Mouse (Mus musculus): ENCODE results near the gene Rce1. TPM values are rescaled to one million over a fixed set of nuclear protein-coding genes. Genes with fewer than 3 reads are reported as not detected.
A peak's percentile ranks its signal among the peaks of the same experiment; 100 is the strongest.

Gene Rce1
- 37.0 and 37.4 TPM in 2 replicates for polyA plus RNA-seq (2015; fragmentation: Nextera tagmentation; extraction: Ambion mirVana)

DNA sequence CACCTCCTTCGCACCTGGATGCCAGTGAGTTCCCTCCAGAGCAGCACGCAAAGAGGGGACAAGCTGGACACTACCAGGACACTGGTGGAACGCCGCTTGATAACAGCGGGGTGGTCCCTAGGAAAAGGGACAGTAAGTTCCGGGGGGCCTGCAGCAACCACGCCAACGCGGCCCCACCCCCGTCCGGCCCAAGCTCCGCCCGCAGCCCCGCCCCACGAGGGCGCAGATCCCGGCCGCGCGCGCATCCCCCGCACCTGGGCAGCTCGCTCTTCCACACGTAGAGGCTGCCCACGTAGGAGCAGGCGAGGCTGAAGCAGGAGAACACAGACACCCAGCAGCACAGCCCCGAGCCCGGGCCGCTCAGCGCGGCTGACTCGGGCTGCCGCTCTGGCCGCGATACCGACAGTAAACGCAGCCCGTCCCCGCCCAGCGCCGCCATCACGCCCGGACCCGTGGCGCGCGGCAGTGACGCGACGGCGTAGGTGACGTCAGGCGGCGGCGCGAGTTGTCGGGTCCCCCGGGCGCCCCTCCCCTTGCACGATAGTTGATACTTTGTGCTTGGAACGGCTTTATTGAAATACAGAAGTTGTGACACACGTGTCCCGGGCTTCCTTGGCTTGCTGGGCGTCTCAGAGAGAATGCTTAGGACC is at the start of gene Rce1:
Gene Rce1 (minus strand): TSS at position 463 of the 650 bp plus-strand sequence.
- Histone ChIP-seq H3K36me3 (ENCODE audit: control insufficient read depth, insufficient read depth) (peaks cover 28% of the 10 kb centered on the region), H3K4me1 (replicated peaks; ENCODE audit: control insufficient read depth, insufficient read depth, low read length) (no peaks in the 10 kb centered on the region), H3K4me2 (replicated peaks; ENCODE audit: low read depth) (peak within 1 kb of the TSS; percentile 97), H3K9ac (ENCODE audit: low read depth, low read length) (peak within 1 kb of the TSS; percentile 81), H3K27ac (ENCODE audit: low read depth, low read length) (peak within 1 kb of the TSS; percentile 82), H3K27me3 (replicated peaks; ENCODE audit: control insufficient read depth, insufficient read depth, low read length) (no peaks in the 10 kb centered on the region), H3K9me3 (ENCODE audit: control insufficient read depth) (no peaks in the 10 kb centered on the region), H3K4me3 (ENCODE audit: low read depth, low read length) (peak within 1 kb of the TSS; percentile 96)
- ATAC-seq = peak; percentile 91
- WGBS = under 1% methylated on average over 63 of the region's 64 CpGs
- TF ChIP-seq CTCF (IDR thresholded peaks at IDR 0.05; ENCODE audit: low read depth) = no peak

DNA sequence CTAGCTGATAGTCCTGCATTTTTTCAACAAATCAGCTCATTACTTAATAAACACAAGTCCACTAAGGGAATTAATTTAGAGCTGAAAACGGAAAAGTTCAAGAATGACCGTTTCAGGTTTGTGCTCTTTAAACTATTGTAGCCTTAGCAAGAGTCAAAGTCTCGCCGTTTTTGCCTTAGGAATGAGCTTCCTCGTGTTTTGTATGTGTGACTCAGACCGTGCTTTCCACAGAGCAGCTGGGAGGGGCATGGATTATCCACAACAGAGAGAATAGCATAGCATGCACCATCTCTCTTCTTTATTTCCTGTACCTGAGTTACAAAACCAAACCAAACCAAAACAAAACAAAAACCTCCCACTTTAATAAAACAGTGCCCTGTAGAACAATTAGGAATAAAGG is 47.0 kb upstream of the Rce1 start:
- Histone ChIP-seq H3K4me3 (ENCODE audit: low read depth, low read length) (no peak overlapping the region), H3K36me3 (ENCODE audit: control insufficient read depth, insufficient read depth) (no peaks in the 10 kb centered on the region), H3K9ac (ENCODE audit: low read depth, low read length) (no peak overlapping the region), H3K4me2 (replicated peaks; ENCODE audit: low read depth) (no peak overlapping the region), H3K27me3 (replicated peaks; ENCODE audit: control insufficient read depth, insufficient read depth, low read length) (no peaks in the 10 kb centered on the region), H3K27ac (ENCODE audit: low read depth, low read length) (no peak overlapping the region), H3K4me1 (replicated peaks; ENCODE audit: control insufficient read depth, insufficient read depth, low read length) (peaks cover 2% of the 10 kb centered on the region; the same call in 1 of the 2 replicates), H3K9me3 (ENCODE audit: control insufficient read depth) (no peaks in the 10 kb centered on the region)
- no peak for TF ChIP-seq CTCF (IDR thresholded peaks at IDR 0.05; ENCODE audit: low read depth)
- WGBS = 28% methylated on average over 6 of the region's 6 CpGs
- ATAC-seq = no peak

- WGBS = 20% methylated on average over 4 of the region's 4 CpGs
- peak; percentile 78 for ATAC-seq
- Histone ChIP-seq H3K9ac (ENCODE audit: low read depth, low read length) (no peak overlapping the region), H3K4me2 (replicated peaks; ENCODE audit: low read depth) (no peak overlapping the region), H3K4me3 (ENCODE audit: low read depth, low read length) (no peak overlapping the region), H3K9me3 (ENCODE audit: control insufficient read depth) (no peaks in the 10 kb centered on the region), H3K27me3 (replicated peaks; ENCODE audit: control insufficient read depth, insufficient read depth, low read length) (no peaks in the 10 kb centered on the region), H3K36me3 (ENCODE audit: control insufficient read depth, insufficient read depth) (no peaks in the 10 kb centered on the region), H3K27ac (ENCODE audit: low read depth, low read length) (no peak overlapping the region), H3K4me1 (replicated peaks; ENCODE audit: control insufficient read depth, insufficient read depth, low read length) (peaks cover 2% of the 10 kb centered on the region; the same call in 1 of the 2 replicates)
- no peak for TF ChIP-seq CTCF (IDR thresholded peaks at IDR 0.05; ENCODE audit: low read depth)
These were observed 45.3 kb upstream of the Rce1 start for GRCm38 (mm10) chr19:4670776-4671175.

GRCm38 (mm10) chr19:4666815-4667214 is 41.4 kb upstream of the Rce1 start:
- Histone ChIP-seq H3K36me3 (ENCODE audit: control insufficient read depth, insufficient read depth) (no peaks in the 10 kb centered on the region), H3K4me1 (replicated peaks; ENCODE audit: control insufficient read depth, insufficient read depth, low read length) (peaks cover 2% of the 10 kb centered on the region; the same call in 1 of the 2 replicates)

GRCm38 (mm10) chr19:4658156-4658555 is 32.7 kb upstream of the Rce1 start:
- ATAC-seq = no peak
- Histone ChIP-seq H3K36me3 (ENCODE audit: control insufficient read depth, insufficient read depth) (no peaks in the 10 kb centered on the region), H3K27me3 (replicated peaks; ENCODE audit: control insufficient read depth, insufficient read depth, low read length) (peaks cover 6% of the 10 kb centered on the region; the same call in 1 of the 2 replicates), H3K27ac (ENCODE audit: low read depth, low read length) (no peak overlapping the region), H3K4me3 (ENCODE audit: low read depth, low read length) (no peak overlapping the region), H3K4me1 (replicated peaks; ENCODE audit: control insufficient read depth, insufficient read depth, low read length) (no peaks in the 10 kb centered on the region), H3K9me3 (ENCODE audit: control insufficient read depth) (no peaks in the 10 kb centered on the region), H3K9ac (ENCODE audit: low read depth, low read length) (no peak overlapping the region), H3K4me2 (replicated peaks; ENCODE audit: low read depth) (no peak overlapping the region)
- no peak for TF ChIP-seq CTCF (IDR thresholded peaks at IDR 0.05; ENCODE audit: low read depth)
- 89% methylated on average over 5 of the region's 5 CpGs for WGBS

More at GRCm38 (mm10) chr19:4666815-4667214, 41.4 kb upstream of the Rce1 start:
- no peak overlapping the region for H3K9ac ChIP-seq (ENCODE audit: low read depth, low read length)
- no peak overlapping the region for H3K4me2 ChIP-seq (replicated peaks; ENCODE audit: low read depth)
- no peak overlapping the region for H3K27ac ChIP-seq (ENCODE audit: low read depth, low read length)
- TF ChIP-seq CTCF (IDR thresholded peaks at IDR 0.05; ENCODE audit: low read depth) = peak; percentile 51
- H3K4me3 ChIP-seq (ENCODE audit: low read depth, low read length) = no peak overlapping the region
- ATAC-seq = no peak
- H3K9me3 ChIP-seq (ENCODE audit: control insufficient read depth) = no peaks in the 10 kb centered on the region
- peaks cover 3% of the 10 kb centered on the region; the same call in 1 of the 2 replicates for H3K27me3 ChIP-seq (replicated peaks; ENCODE audit: control insufficient read depth, insufficient read depth, low read length)

GRCm38 (mm10) chr19:4646917-4647492 is 21.6 kb upstream of the Rce1 start:
- 73% methylated on average over 11 of the region's 11 CpGs for WGBS
- H3K27ac ChIP-seq (ENCODE audit: low read depth, low read length) = no peak overlapping the region

More at GRCm38 (mm10) chr19:4646917-4647492, 21.6 kb upstream of the Rce1 start:
- ATAC-seq = no peak
- Histone ChIP-seq H3K9me3 (ENCODE audit: control insufficient read depth) (no peaks in the 10 kb centered on the region), H3K27me3 (replicated peaks; ENCODE audit: control insufficient read depth, insufficient read depth, low read length) (no peaks in the 10 kb centered on the region), H3K36me3 (ENCODE audit: control insufficient read depth, insufficient read depth) (no peaks in the 10 kb centered on the region), H3K4me3 (ENCODE audit: low read depth, low read length) (no peak overlapping the region), H3K4me1 (replicated peaks; ENCODE audit: control insufficient read depth, insufficient read depth, low read length) (no peaks in the 10 kb centered on the region), H3K9ac (ENCODE audit: low read depth, low read length) (no peak overlapping the region), H3K4me2 (replicated peaks; ENCODE audit: low read depth) (no peak overlapping the region)
- no peak for TF ChIP-seq CTCF (IDR thresholded peaks at IDR 0.05; ENCODE audit: low read depth)

Data from intestine, postnatal 0 days (tissue).